Mouse (Mus musculus): ENCODE data around the gene Wwc2.

Gene Wwc2

GRCm38 (mm10) chr8:47939933-47940870 is 50.5 kb downstream of the Wwc2 start:
- no peak for DNase-seq (ENCODE audit: low spot score in 2 of 2)

- no peak for DNase-seq (ENCODE audit: low spot score in 2 of 2)
Measured at GRCm38 (mm10) chr8:47939217-47939616, 51.5 kb downstream of the Wwc2 start.

- no peak for DNase-seq (ENCODE audit: low spot score in 2 of 2)
Measured at GRCm38 (mm10) chr8:47936386-47936785, 54.3 kb downstream of the Wwc2 start.

GRCm38 (mm10) chr8:47935461-47935860 is 55.3 kb downstream of the Wwc2 start:
- DNase-seq (ENCODE audit: low spot score in 2 of 2), result no peak

GRCm38 (mm10) chr8:47933087-47933486 is 57.6 kb downstream of the Wwc2 start:
- DNase-seq (ENCODE audit: low spot score in 2 of 2), result no peak

- DNase-seq (ENCODE audit: low spot score in 2 of 2), result no peak
Measured at GRCm38 (mm10) chr8:47932028-47932790, 58.5 kb downstream of the Wwc2 start.

GRCm38 (mm10) chr8:47931371-47931770 is 59.4 kb downstream of the Wwc2 start:
- DNase-seq (ENCODE audit: low spot score in 2 of 2), result no peak

GRCm38 (mm10) chr8:47929615-47930014 is 61.1 kb downstream of the Wwc2 start:
- DNase-seq (ENCODE audit: low spot score in 2 of 2), result no peak

- DNase-seq (ENCODE audit: low spot score in 2 of 2), result no peak
Measured at GRCm38 (mm10) chr8:47928604-47929185, 62.0 kb downstream of the Wwc2 start.

- no peak for DNase-seq (ENCODE audit: low spot score in 2 of 2)
Measured at GRCm38 (mm10) chr8:47924921-47925320, 65.8 kb downstream of the Wwc2 start.

- no peak for DNase-seq (ENCODE audit: low spot score in 2 of 2)
Measured at GRCm38 (mm10) chr8:47922816-47923215, 67.9 kb downstream of the Wwc2 start.

- no peak for DNase-seq (ENCODE audit: low spot score in 2 of 2)
Measured at GRCm38 (mm10) chr8:47922011-47922410, 68.7 kb downstream of the Wwc2 start.

- no peak for DNase-seq (ENCODE audit: low spot score in 2 of 2)
Measured at GRCm38 (mm10) chr8:47920575-47921144, 70.1 kb downstream of the Wwc2 start.

GRCm38 (mm10) chr8:47917060-47918035 is 73.4 kb downstream of the Wwc2 start:
- DNase-seq (ENCODE audit: low spot score in 2 of 2), result no peak

GRCm38 (mm10) chr8:47915521-47915920 is 75.2 kb downstream of the Wwc2 start:
- no peak for DNase-seq (ENCODE audit: low spot score in 2 of 2)

- no peak for DNase-seq (ENCODE audit: low spot score in 2 of 2)
Measured at GRCm38 (mm10) chr8:47914946-47915345, 75.8 kb downstream of the Wwc2 start.

- no peak for DNase-seq (ENCODE audit: low spot score in 2 of 2)
Measured at GRCm38 (mm10) chr8:47914161-47914560, 76.6 kb downstream of the Wwc2 start.

GRCm38 (mm10) chr8:47913621-47914020 is 77.1 kb downstream of the Wwc2 start:
- no peak for DNase-seq (ENCODE audit: low spot score in 2 of 2)

- no peak for DNase-seq (ENCODE audit: low spot score in 2 of 2)
Measured at GRCm38 (mm10) chr8:47909681-47910080, 81.0 kb downstream of the Wwc2 start.

GRCm38 (mm10) chr8:47907056-47907455 is 83.7 kb downstream of the Wwc2 start:
- DNase-seq (ENCODE audit: low spot score in 2 of 2), result no peak

GRCm38 (mm10) chr8:47906142-47906541 is 84.6 kb downstream of the Wwc2 start:
- no peak for DNase-seq (ENCODE audit: low spot score in 2 of 2)

Measured in spleen, postnatal 4 days (tissue).